Mouse (Mus musculus): ENCODE data around the gene Kcnq4.

The Kcnq4 gene

DNA sequence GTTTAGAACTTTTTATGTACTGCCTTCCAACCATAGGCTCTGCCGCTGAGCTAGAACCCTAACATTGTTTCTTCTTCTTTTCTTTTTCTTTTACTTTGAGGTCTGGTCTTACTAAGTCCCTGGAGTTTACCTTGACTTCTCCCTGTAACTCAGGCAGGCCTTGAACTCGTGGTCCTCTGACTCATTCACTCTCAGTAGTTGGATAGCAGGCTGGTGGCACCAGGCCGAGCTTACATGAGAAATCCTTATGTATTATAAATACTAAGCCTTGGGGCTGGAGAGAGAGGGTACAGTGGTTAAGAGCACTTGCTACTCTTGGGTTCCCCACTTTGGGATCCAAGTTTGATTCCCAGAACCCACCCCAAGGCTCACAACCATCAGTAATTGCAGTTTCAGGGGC is 74.8 kb downstream of the Kcnq4 start:
- DNase-seq (ENCODE audit: low read depth) = no peak

DNA sequence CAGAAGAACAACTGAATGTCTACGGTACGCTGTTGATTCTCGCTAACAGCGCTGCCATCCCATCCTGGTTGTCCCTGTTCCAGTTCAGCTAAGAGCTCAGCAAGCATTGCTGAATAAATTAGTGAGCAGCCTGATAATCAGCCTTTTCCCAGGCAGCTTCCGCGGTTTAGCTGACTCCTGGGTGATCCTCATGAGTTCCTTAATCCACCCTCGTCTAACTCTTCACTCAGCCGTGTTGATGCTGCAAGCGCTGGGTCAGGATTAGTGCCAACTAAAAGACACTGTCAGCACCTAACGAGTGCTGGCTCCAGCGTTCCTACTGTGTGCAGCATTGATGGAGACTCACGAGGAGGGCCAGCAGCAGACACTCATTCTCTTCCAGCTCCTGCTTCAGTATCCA is 77.4 kb downstream of the Kcnq4 start:
- DNase-seq (ENCODE audit: low read depth) = no peak

DNA sequence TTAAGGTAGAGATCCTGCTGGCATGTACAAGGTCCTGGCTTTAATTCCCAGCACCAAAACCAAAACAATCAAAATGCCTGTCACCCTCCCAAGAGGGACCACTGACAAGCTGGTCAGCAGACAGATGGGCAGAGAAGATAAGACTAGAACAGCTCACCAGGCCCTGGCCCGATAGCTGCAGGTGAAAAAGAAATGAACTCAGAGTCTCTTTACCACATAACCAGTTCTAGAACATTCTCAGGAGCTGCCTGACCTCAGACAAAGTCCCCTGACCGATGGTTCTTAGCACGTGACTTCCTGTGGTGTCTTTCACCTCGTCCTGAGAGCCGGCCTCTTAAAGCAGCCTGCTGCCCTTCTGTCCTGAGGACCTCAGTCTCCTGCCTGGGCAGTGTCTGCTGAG is 78.8 kb downstream of the Kcnq4 start:
- no peak for DNase-seq (ENCODE audit: low read depth)

DNA sequence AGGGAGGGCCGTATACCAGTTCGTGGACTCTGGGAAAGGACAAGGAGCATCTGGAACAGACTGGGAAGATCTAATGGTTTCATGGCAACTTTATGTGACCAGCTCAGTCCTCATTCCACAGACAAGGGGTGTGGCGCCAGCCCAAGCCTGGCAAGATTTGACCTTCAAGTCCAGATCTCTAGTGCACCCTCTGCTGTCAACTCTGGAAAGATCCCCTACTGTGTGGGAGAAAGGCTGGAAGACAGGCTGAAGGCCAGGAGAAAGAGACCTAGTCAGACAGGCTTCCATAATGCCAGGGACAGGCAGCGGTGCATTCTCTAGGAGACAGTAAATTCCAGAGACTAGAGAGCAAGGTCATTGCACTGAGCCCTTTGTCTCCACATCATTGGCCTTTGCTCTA is 79.9 kb downstream of the Kcnq4 start:
- DNase-seq (ENCODE audit: low read depth) = no peak

DNA sequence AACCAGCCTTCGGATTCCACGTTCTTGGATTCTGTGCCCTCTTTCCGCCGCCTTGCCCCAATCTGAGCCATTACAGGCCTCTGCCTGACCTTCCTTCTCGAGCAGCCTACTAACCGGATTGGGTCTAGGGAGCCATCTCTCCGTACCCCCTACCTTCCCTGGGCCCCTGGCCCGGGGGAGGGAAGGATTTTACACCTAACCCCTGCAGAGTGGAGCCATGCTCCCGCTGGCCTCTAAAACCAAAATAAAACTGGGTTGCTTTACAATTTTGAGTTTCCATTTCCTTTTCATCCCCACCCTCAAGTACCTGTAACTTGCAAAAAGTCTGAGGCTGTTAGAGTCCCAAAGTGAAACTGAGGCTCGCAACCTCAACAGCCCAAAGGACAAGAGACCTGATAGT is 80.9 kb downstream of the Kcnq4 start:
- DNase-seq (ENCODE audit: low read depth) = no peak

DNA sequence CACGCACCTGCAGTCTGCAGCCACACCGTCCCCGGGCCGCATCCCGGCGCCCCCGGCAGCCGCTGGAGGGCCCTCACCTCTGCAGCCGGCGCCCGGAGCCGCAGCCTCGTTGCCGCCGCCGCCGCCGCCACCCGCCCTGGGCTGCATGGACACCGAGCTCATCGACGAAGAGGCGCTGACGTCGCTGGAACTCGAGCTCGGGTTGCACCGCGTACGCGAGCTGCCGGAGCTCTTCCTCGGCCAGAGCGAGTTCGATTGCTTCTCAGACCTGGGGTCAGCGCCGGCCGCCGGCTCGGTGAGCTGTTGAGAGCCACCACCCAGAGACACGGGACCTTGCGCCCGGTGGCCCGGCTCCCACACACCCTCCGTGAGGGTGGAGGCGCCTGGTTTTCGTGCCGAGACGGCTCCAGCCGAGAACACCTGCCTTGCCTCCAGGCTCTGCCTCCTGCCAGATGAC is 81.3 kb downstream of the Kcnq4 start:
- DNase-seq (ENCODE audit: low read depth) = peak; percentile 56

DNA sequence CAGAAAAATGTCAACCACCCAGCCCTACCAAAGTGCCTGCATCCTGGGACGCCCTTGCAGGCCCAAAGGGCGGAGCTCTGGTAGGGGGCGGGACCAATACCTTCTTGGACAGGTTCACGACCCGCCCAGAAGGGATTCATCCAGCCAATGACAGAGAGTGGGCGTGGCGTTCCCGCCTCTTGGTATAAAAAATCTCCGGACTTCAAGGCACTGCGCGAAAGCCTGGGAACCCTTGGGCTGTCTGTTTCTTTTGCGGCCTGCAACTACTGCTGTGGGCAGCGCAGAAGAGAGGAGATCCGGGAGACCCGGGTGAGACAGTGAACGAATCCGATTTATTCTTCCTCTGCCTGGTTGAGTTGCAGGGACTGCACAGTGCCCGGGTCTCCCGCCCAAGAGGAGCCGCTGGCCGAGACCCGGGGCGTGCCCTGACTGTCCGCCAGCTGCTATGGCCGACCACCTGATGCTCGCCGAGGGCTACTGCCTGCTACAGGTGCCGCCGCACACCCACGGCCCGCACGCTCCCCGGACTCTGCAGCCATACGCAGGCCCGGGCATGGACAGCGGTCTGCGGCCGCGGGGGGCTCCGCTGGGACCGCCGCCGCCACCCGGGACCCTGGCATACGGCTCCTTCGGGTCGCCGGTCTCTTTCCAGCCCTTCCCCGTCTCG is 81.9 kb downstream of the Kcnq4 start, which contains the start of gene Cited4:
TSS of gene Cited4 (plus strand) at position 215 of the 667 bp plus-strand sequence.
- peak; percentile 89 for DNase-seq (ENCODE audit: low read depth)

DNA sequence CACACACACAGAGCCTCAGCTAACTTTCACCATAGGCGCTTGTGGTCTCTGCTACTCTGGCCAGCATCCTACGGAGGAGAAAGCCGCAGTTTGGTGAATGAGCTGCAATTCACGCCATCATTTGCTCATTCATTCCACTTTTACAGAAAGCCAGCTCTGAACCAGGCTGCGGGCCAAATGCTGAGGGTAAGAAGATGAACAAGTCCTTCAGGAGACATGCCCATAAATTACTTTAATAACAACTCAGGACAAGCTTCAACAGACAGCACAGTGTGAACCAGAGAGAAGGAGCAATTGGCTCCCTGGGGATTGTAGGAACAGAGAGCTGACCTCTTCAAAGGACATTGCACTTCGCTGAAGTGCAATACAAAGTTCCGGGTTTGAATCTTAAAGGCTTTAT is 82.6 kb downstream of the Kcnq4 start:
- DNase-seq (ENCODE audit: low read depth) = peak; percentile 14

DNA sequence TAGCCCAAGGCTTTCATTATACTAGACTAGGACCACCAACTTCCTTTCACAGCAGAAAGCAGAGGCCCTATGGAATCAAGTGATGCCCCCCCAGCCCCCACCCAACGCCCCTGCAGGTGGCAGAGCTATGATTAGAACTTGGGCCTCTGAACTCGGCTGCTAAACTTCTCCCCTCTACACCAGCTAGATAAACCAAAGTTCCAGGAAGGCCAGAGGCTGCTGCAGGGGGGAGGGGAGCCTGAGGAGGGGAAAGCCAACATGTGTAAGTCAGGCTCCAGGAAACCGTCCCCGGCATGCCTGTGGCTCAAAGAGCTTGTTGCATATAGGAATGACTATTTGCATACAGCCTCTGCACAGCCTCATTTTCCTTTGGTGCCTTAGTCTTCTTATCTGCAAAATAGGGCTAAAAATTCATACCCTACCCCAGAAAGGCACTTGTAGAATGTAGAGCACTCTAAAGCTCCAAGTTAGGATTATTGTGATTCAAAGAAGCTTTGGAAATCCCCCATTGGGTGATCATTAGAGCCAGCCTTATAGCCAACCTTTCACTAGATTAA is 83.2 kb downstream of the Kcnq4 start:
- no peak for DNase-seq (ENCODE audit: low read depth)

DNA sequence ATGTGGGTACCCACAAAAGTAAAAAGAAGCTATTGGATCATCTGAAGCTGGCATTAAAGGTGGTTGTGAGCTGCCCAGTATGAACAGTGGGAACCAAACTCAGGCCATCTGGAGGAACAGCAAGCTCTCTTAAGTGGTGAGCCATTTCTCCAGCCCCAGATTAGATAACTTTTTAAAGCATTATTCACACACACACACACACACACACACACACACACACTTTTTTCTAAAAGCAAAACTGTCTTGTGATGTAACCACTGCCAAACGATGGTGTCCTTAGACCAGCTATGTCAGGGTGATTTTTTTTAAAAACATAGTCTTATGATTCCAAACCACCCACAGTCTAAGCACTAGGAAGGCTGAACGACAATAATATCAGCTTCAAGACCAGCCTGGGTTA is 83.8 kb downstream of the Kcnq4 start:
- DNase-seq (ENCODE audit: low read depth) = no peak

DNA sequence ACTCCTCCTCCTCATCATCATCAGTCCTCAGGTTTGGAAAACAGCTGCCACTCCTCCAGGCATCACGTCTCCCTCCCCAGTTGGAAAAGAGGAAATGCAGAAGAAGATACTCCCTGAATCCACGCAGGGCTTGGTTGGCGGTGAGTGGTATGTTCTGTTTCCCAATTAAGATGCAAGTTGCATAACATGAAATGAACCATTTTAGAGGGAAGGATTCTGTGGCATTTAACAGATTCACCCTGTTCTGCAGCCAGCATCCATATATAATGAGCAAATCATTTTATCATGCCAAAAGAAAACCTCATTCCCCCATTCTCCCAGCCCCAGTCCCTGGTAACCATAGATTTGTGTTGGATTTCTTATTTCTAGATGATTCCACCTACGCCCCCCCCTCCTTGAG is 87.9 kb downstream of the Kcnq4 start:
- no peak for DNase-seq (ENCODE audit: low read depth)

DNA sequence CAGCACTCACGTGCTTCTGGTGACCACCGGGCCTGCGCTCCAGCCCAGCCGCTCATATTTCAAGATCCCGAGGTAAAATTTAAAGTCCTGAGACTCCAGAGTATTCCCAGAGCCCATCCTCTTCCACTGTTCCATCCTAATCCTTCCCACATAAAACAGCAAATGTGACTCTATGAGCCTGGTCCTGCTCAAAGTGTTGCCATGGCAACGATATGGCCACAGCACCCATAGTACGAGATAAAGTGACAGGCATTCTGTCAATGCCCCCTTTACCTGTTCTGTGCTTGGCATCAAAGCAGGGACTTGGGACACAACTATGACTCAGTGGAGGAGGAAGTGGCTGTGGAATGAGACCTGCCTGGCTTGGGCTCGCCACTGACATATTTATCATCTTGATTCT is 92.5 kb downstream of the Kcnq4 start:
- no peak for DNase-seq (ENCODE audit: low read depth)

DNA sequence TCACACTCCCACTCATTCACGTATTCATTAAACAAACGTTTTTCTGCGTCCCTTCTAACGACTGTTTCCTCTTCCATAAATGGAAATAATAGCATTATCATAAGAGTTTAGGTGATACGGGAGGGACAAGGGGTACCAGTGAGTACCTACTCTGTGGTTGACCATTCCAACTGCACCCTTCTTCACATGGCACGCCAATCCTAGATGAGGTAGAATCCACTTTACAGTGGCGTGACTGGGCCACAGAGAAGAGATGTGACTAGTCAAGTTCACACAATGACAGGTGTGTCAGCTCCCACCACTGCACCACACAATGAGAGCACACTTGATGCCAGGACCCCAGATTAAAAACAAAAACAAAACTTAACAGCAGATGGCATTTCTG is 98.2 kb downstream of the Kcnq4 start:
- DNase-seq (ENCODE audit: low read depth) = no peak

DNA sequence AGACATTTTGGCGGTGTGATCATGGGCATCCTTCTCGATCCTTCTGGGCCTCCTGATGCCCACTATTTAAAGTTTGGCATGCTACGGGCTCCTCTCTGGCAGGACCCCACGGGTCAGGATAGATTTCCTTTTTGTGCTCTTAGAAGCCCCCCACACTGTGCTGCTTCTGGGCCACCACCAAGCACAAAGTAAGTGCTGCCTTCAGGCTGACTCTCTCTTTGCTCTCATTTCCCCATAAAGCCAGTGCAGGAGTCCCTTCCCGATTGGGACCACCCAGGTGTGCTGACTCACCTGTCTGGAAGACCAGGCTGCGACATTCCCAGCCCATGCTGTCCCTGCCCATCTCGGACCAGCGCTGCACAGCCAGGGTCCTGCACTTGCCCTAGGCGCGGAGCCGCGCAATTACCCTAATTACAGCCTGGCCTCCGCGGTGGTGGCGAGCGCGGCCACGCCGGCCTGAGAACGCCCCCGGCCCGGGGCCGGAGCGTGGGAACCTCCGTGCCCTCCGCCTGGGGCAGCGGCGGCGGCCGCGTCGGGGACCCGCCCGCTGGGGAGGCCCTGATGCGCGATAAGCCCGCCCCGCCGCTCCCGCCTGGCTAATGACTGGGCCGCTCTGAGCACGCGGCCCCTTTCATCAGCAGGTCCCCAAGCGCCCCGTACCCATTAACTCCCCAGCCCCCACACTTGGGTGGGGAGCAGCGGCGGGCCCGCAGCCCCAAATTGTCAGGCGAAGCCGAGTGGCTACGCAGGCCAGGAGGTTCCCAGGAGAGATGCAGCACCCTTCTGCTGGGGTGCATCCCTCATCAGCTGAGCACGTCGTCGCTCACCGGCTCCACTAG is 98.8 kb downstream of the Kcnq4 start:
- no peak for DNase-seq (ENCODE audit: low read depth)

Measured in naive thymus-derived CD4-positive, alpha-beta T cell, adult 2 months (primary cell).